Mouse (Mus musculus): ENCODE results near the gene Mrps10. TPM values are rescaled to one million over a fixed set of nuclear protein-coding genes. Genes with fewer than 3 reads are reported as not detected.
"Not testable (repeated sequence)": the region's sequence is repeated elsewhere in the genome, so short reads cannot be mapped to it uniquely, and the experiment has no call there.

Gene Mrps10
- total and polyA plus RNA-seq, 3 experiments = 57.7 to 124 (median 90.3) TPM

DNA sequence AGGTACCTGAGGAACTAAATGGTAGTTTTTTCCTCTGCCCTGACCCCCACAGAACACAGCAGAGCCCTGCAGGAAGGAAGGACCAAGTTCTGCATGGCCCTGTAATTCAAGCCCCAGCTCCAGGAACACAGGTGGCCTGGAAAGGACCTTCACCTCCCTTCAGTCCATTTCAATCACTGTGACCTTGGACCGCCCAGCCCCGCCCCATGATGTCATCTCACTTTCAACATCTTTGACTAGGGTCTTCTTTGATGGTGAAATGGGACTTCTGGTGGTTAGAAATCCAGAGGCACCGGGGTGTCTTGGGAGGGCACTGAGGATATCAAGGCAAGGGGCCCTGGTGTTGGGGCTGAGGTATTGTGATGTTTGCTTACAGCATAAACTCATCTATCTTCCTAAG is 52.9 kb downstream of the Mrps10 start:
- Histone ChIP-seq H3K27ac (ENCODE audit: insufficient read depth, low read depth) (no peak overlapping the region), H3K27me3 (replicated peaks) (peaks cover 20% of the 10 kb centered on the region), H3K4me3 (replicated peaks in 1 of 3; ENCODE audit: low read depth in 2 of 3, low read length in 2 of 3, poor library complexity in 1 of 3) (no peak overlapping the region), H3K79me2 (replicated peaks; ENCODE audit: control insufficient read depth, extremely low read depth, insufficient read depth, poor library complexity, severe bottlenecking) (no peaks in the 10 kb centered on the region), H3K9me3 (replicated peaks; ENCODE audit: low read length) (no peaks in the 10 kb centered on the region), H3K36me3 (replicated peaks in 1 of 2; ENCODE audit: control insufficient read depth in 1 of 2, insufficient read depth in 1 of 2, low read length in 1 of 2) (no peaks in the 10 kb centered on the region), H3K4me1 (ENCODE audit: control insufficient read depth in 1 of 2, insufficient read depth in 2 of 2) (no peaks in the 10 kb centered on the region), H3K9ac (ENCODE audit: insufficient read depth, low read depth) (no peak overlapping the region), H3K4me2 (ENCODE audit: insufficient read depth, low read depth, poor library complexity, severe bottlenecking) (no peak overlapping the region)
- TF ChIP-seq IRF4 (IDR thresholded peaks at IDR 0.05; ENCODE audit: low read depth, low read length) (no peak), ETS1 (conservative IDR thresholded peaks at IDR 0.05; ENCODE audit: low read depth, low read length) (no peak), MYC (IDR thresholded peaks at IDR 0.05; ENCODE audit: low read depth, low read length) (no peak), POLR2AphosphoS2 (IDR thresholded peaks at IDR 0.05; ENCODE audit: low read depth, low read length) (no peak), KAT2A (IDR thresholded peaks at IDR 0.05; ENCODE audit: insufficient replicate concordance, low read length) (no peak)
- no peak for DNase-seq (ENCODE audit: extremely low read depth)
- in situ Hi-C loops (cut with MboI; ENCODE audit: low pct_ligation_motif_present, low pct_unique_long_range_greater_than_20kb, low sequenced_read_pairs) (no loop called here), dilution Hi-C loops (cut with MboI; ENCODE audit: extremely low pct_ligation_motif_present, extremely low pct_unique_long_range_greater_than_20kb, low sequenced_read_pairs) (no loop called here)

DNA sequence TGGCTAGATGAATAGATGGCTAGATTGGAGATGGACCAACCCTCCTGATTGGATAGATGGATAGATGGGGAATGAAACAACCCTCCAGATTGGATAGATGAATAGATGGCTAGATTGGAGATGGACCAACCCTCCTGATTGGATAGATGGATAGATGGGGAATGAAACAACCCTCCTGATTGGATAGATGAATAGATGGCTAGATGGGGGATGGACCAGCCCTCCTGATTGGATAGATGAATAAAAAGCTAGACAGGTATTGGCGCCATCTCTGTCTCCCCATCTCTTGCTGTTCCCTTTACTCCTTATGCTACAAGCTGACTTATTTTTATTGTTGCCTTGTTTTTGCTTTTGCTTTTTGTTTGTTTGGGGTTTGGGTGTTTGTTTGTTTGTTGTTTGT is 53.9 kb downstream of the Mrps10 start:
- H3K4me1 ChIP-seq (ENCODE audit: control insufficient read depth in 1 of 2, insufficient read depth in 2 of 2); in situ Hi-C loops (cut with MboI; ENCODE audit: low pct_ligation_motif_present, low pct_unique_long_range_greater_than_20kb, low sequenced_read_pairs); H3K4me2 ChIP-seq (ENCODE audit: insufficient read depth, low read depth, poor library complexity, severe bottlenecking); H3K79me2 ChIP-seq (replicated peaks; ENCODE audit: control insufficient read depth, extremely low read depth, insufficient read depth, poor library complexity, severe bottlenecking); H3K9me3 ChIP-seq (replicated peaks; ENCODE audit: low read length); DNase-seq (ENCODE audit: extremely low read depth); H3K9ac ChIP-seq (ENCODE audit: insufficient read depth, low read depth); dilution Hi-C loops (cut with MboI; ENCODE audit: extremely low pct_ligation_motif_present, extremely low pct_unique_long_range_greater_than_20kb, low sequenced_read_pairs); H3K36me3 ChIP-seq (replicated peaks in 1 of 2; ENCODE audit: control insufficient read depth in 1 of 2, insufficient read depth in 1 of 2, low read length in 1 of 2); H3K4me3 ChIP-seq (replicated peaks in 1 of 3; ENCODE audit: low read depth in 2 of 3, low read length in 2 of 3, poor library complexity in 1 of 3); H3K27ac ChIP-seq (ENCODE audit: insufficient read depth, low read depth): not testable (repeated sequence)
- H3K27me3 ChIP-seq (replicated peaks) = peaks cover 13% of the 10 kb centered on the region

GRCm38 (mm10) chr17:47424186-47424585 is 55.5 kb downstream of the Mrps10 start:
- TF ChIP-seq CHD2 (IDR thresholded peaks at IDR 0.05; ENCODE audit: low read length) = no peak
- TF ChIP-seq IRF4 (IDR thresholded peaks at IDR 0.05; ENCODE audit: low read depth, low read length) = no peak
- TF ChIP-seq CHD1 (IDR thresholded peaks at IDR 0.05; ENCODE audit: low read depth, low read length) = no peak
- no peak for TF ChIP-seq RAD21 (IDR thresholded peaks at IDR 0.05; ENCODE audit: low read depth, low read length)
- no peak for TF ChIP-seq ELF1 (IDR thresholded peaks at IDR 0.05; ENCODE audit: low read depth, low read length)
- no peak for TF ChIP-seq SMC3 (IDR thresholded peaks at IDR 0.05; ENCODE audit: low read depth, low read length)
- TF ChIP-seq MXI1 (IDR thresholded peaks at IDR 0.05; ENCODE audit: low read depth, low read length) = no peak
- TF ChIP-seq ETS1 (conservative IDR thresholded peaks at IDR 0.05; ENCODE audit: low read depth, low read length) = no peak
- TF ChIP-seq HCFC1 (IDR thresholded peaks at IDR 0.05; ENCODE audit: low read depth, low read length) = no peak
- no peak for TF ChIP-seq MEF2A (IDR thresholded peaks at IDR 0.05; ENCODE audit: borderline replicate concordance, low read depth, low read length)
- Histone ChIP-seq H3K27ac (ENCODE audit: insufficient read depth, low read depth) (no peak overlapping the region), H3K4me1 (ENCODE audit: control insufficient read depth in 1 of 2, insufficient read depth in 2 of 2) (no peaks in the 10 kb centered on the region), H3K9me3 (replicated peaks; ENCODE audit: low read length) (no peaks in the 10 kb centered on the region), H3K36me3 (replicated peaks in 1 of 2; ENCODE audit: control insufficient read depth in 1 of 2, insufficient read depth in 1 of 2, low read length in 1 of 2) (no peaks in the 10 kb centered on the region), H3K27me3 (replicated peaks) (peaks cover 18% of the 10 kb centered on the region), H3K79me2 (replicated peaks; ENCODE audit: control insufficient read depth, extremely low read depth, insufficient read depth, poor library complexity, severe bottlenecking) (no peaks in the 10 kb centered on the region), H3K9ac (ENCODE audit: insufficient read depth, low read depth) (no peak overlapping the region), H3K4me2 (ENCODE audit: insufficient read depth, low read depth, poor library complexity, severe bottlenecking) (no peak overlapping the region), H3K4me3 (replicated peaks in 1 of 3; ENCODE audit: low read depth in 2 of 3, low read length in 2 of 3, poor library complexity in 1 of 3) (no peak overlapping the region)
- dilution Hi-C loops (cut with MboI; ENCODE audit: extremely low pct_ligation_motif_present, extremely low pct_unique_long_range_greater_than_20kb, low sequenced_read_pairs) (no loop called here), in situ Hi-C loops (cut with MboI; ENCODE audit: low pct_ligation_motif_present, low pct_unique_long_range_greater_than_20kb, low sequenced_read_pairs) (no loop called here)
- DNase-seq (ENCODE audit: extremely low read depth) = no peak
